Mouse (Mus musculus) MEL-GATA-1-ER (cell line): Measurements from ENCODE around the gene Szt2.
A peak's percentile ranks its signal among the peaks of the same experiment; 100 is the strongest.

Source experiments
- DNase-seq: peaks from one replicate; pipeline ENCODE4 v3.0.0-alpha.2; 2012; ENCODE audit warnings: low read depth; ENCODE audit errors: extremely low read depth

Szt2 gene

GRCm38 (mm10) chr4:118409142-118409900 is at the start of gene Szt2, which contains the start of gene Med8:
Szt2 (minus strand) TSS chr4:118409273.
Med8 (plus strand) TSS chr4:118409337.
- peak; percentile 86 for DNase-seq

- no peak for DNase-seq
Observed at GRCm38 (mm10) chr4:118457345-118457975, 48.4 kb upstream of the Szt2 start, which contains the start of gene Mpl. Mpl (minus strand) TSS chr4:118457513.

GRCm38 (mm10) chr4:118446415-118447153 is 37.5 kb upstream of the Szt2 start:
- DNase-seq: no peak

GRCm38 (mm10) chr4:118445781-118446414 is 36.8 kb upstream of the Szt2 start:
- no peak for DNase-seq

- no peak for DNase-seq
Observed at GRCm38 (mm10) chr4:118445088-118445487, 36.0 kb upstream of the Szt2 start.

GRCm38 (mm10) chr4:118437829-118438253 is 28.8 kb upstream of the Szt2 start:
- no peak for DNase-seq

- peak; percentile 95 for DNase-seq
Observed at GRCm38 (mm10) chr4:118436820-118437603, 27.9 kb upstream of the Szt2 start, which contains the start of gene Cdc20. Cdc20 (minus strand) TSS chr4:118437352.

GRCm38 (mm10) chr4:118432332-118432731 is 23.3 kb upstream of the Szt2 start:
- no peak for DNase-seq

- no peak for DNase-seq
Observed at GRCm38 (mm10) chr4:118429215-118429895, 20.3 kb upstream of the Szt2 start.

GRCm38 (mm10) chr4:118428531-118429214 is 19.6 kb upstream of the Szt2 start:
- DNase-seq: peak; percentile 55

- DNase-seq: peak; percentile 71
Observed at GRCm38 (mm10) chr4:118427768-118428451, 18.8 kb upstream of the Szt2 start, which contains the start of gene Elovl1. Elovl1 (plus strand) TSS chr4:118428093.

GRCm38 (mm10) chr4:118427415-118427767 is 18.3 kb upstream of the Szt2 start:
- DNase-seq: no peak

GRCm38 (mm10) chr4:118425374-118425773 is 16.3 kb upstream of the Szt2 start:
- DNase-seq: peak; percentile 38

- DNase-seq: peak; percentile 47
Observed at GRCm38 (mm10) chr4:118424541-118425160, 15.6 kb upstream of the Szt2 start.

GRCm38 (mm10) chr4:118421384-118421783 is 12.3 kb upstream of the Szt2 start:
- no peak for DNase-seq

GRCm38 (mm10) chr4:118417112-118417797 is 8.2 kb upstream of the Szt2 start:
- DNase-seq: no peak

- no peak for DNase-seq
Observed at GRCm38 (mm10) chr4:118416329-118416728, 7.3 kb upstream of the Szt2 start.

- no peak for DNase-seq
Observed at GRCm38 (mm10) chr4:118415779-118416178, 6.7 kb upstream of the Szt2 start.
